Mouse (Mus musculus): ENCODE measurements at regions not wholly inside any gene's neighbourhood (a gene's known extent, or its start where the extent isn't known, plus 50 kb on each side); places are given as distances from the start of the nearest gene placed in this dataset.

- ATAC-seq = no peak
- Histone ChIP-seq H3K4me3 (ENCODE audit: low read depth, low read length) (no peak overlapping the region), H3K4me1 (replicated peaks; ENCODE audit: control insufficient read depth, insufficient read depth, low read length) (no peaks in the 10 kb centered on the region), H3K9me3 (ENCODE audit: control insufficient read depth) (no peaks in the 10 kb centered on the region), H3K4me2 (replicated peaks; ENCODE audit: low read depth) (no peak overlapping the region), H3K27me3 (replicated peaks; ENCODE audit: control insufficient read depth, insufficient read depth, low read length) (no peaks in the 10 kb centered on the region), H3K9ac (ENCODE audit: low read depth, low read length) (no peak overlapping the region), H3K36me3 (ENCODE audit: control insufficient read depth, insufficient read depth) (no peaks in the 10 kb centered on the region), H3K27ac (ENCODE audit: low read depth, low read length) (no peak overlapping the region)
- 57% methylated on average over 4 of the region's 4 CpGs for WGBS
- TF ChIP-seq CTCF (IDR thresholded peaks at IDR 0.05; ENCODE audit: low read depth) = no peak
Observed at GRCm38 (mm10) chr1:98174811-98175132, 79.3 kb upstream of the Pam start.

DNA sequence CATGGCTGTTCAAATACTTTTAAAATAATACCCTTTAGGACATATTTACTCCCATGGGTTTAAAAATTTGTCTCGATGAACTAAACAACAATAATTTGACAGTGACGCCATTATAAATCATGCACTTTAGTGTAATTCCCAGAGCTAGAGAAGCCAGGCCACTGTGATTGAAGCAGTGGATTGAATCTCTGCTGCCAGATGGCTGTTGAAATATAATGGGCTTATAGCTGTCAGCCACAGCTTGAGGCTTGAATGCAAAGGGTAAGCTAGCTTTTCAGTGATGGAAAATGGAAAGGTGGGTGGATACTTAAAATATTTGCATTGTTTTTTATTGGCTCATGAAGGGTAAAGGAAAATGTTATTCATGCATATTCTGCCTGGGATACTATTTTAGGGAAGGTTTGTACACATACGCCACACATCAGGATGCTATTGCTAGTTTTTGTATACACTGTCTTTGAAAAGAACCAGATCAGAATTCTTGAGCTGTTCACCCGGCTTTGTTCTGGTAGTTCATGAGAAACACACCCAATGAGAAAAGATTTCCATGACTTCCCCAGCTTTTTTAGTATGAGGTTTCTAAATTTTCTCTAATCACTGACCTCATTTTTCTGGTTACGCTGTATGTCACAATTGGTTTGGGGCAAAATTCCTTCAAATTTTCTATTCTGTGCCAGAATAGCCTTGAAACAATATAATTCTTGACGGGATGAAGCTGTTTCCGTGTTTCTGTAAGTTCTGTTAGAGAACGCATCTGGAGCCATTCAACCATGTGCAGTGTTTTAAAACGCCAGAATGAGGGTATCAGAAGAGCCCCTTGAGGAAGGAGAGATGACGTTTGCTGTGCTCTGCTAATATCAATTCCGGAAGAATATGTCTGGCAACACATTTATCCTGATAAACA is 78.7 kb upstream of the Pam start:
- ATAC-seq = no peak
- no peaks in the 10 kb centered on the region for H3K9me3 ChIP-seq (ENCODE audit: control insufficient read depth)
- H3K4me2 ChIP-seq (replicated peaks; ENCODE audit: low read depth) = no peak overlapping the region
- no peaks in the 10 kb centered on the region for H3K36me3 ChIP-seq (ENCODE audit: control insufficient read depth, insufficient read depth)
- no peak overlapping the region for H3K4me3 ChIP-seq (ENCODE audit: low read depth, low read length)
- H3K9ac ChIP-seq (ENCODE audit: low read depth, low read length) = no peak overlapping the region
- no peaks in the 10 kb centered on the region for H3K27me3 ChIP-seq (replicated peaks; ENCODE audit: control insufficient read depth, insufficient read depth, low read length)
- no peak overlapping the region for H3K27ac ChIP-seq (ENCODE audit: low read depth, low read length)
- WGBS = 59% methylated on average over 11 of the region's 11 CpGs
- TF ChIP-seq CTCF (IDR thresholded peaks at IDR 0.05; ENCODE audit: low read depth) = no peak
- H3K4me1 ChIP-seq (replicated peaks; ENCODE audit: control insufficient read depth, insufficient read depth, low read length) = no peaks in the 10 kb centered on the region

DNA sequence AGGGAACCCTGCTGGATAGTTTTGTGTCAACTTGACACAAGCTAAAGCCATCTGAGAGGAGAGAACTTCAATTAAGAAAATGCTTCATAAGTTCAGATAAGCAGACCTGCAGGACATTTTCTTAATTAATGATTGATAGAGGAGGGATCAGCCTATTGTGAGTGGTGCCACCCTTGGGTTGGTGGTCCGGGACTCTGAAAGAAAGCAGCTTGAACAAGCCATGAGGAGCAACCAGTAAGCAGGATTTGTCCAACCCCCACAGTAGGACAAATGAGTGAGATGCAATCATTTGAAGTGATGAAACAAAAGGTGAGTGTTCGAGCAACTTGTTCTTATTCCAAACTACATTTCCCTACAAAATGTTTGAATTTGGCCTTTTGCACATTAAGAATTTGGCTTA is 78.0 kb upstream of the Pam start:
- Histone ChIP-seq H3K36me3 (ENCODE audit: control insufficient read depth, insufficient read depth) (no peaks in the 10 kb centered on the region), H3K9me3 (ENCODE audit: control insufficient read depth) (no peaks in the 10 kb centered on the region), H3K4me3 (ENCODE audit: low read depth, low read length) (no peak overlapping the region), H3K27me3 (replicated peaks; ENCODE audit: control insufficient read depth, insufficient read depth, low read length) (no peaks in the 10 kb centered on the region), H3K27ac (ENCODE audit: low read depth, low read length) (no peak overlapping the region), H3K9ac (ENCODE audit: low read depth, low read length) (no peak overlapping the region), H3K4me2 (replicated peaks; ENCODE audit: low read depth) (no peak overlapping the region), H3K4me1 (replicated peaks; ENCODE audit: control insufficient read depth, insufficient read depth, low read length) (no peaks in the 10 kb centered on the region)
- no peak for ATAC-seq
- no peak for TF ChIP-seq CTCF (IDR thresholded peaks at IDR 0.05; ENCODE audit: low read depth)
- 75% methylated on average over 2 of the region's 2 CpGs for WGBS

- 86% methylated on average over 2 of the region's 2 CpGs for WGBS
- Histone ChIP-seq H3K9me3 (ENCODE audit: control insufficient read depth) (no peaks in the 10 kb centered on the region), H3K27me3 (replicated peaks; ENCODE audit: control insufficient read depth, insufficient read depth, low read length) (no peaks in the 10 kb centered on the region), H3K9ac (ENCODE audit: low read depth, low read length) (no peak overlapping the region), H3K4me1 (replicated peaks; ENCODE audit: control insufficient read depth, insufficient read depth, low read length) (no peaks in the 10 kb centered on the region), H3K36me3 (ENCODE audit: control insufficient read depth, insufficient read depth) (no peaks in the 10 kb centered on the region), H3K27ac (ENCODE audit: low read depth, low read length) (no peak overlapping the region), H3K4me3 (ENCODE audit: low read depth, low read length) (no peak overlapping the region), H3K4me2 (replicated peaks; ENCODE audit: low read depth) (no peak overlapping the region)
- no peak for TF ChIP-seq CTCF (IDR thresholded peaks at IDR 0.05; ENCODE audit: low read depth)
- ATAC-seq = no peak
Observed at GRCm38 (mm10) chr1:98171291-98171690, 75.8 kb upstream of the Pam start.

- no peaks in the 10 kb centered on the region for H3K9me3 ChIP-seq (ENCODE audit: control insufficient read depth)
- H3K4me2 ChIP-seq (replicated peaks; ENCODE audit: low read depth) = no peak overlapping the region
- TF ChIP-seq CTCF (IDR thresholded peaks at IDR 0.05; ENCODE audit: low read depth) = no peak
- H3K27me3 ChIP-seq (replicated peaks; ENCODE audit: control insufficient read depth, insufficient read depth, low read length) = no peaks in the 10 kb centered on the region
- no peak for ATAC-seq
- no peak overlapping the region for H3K27ac ChIP-seq (ENCODE audit: low read depth, low read length)
- H3K4me3 ChIP-seq (ENCODE audit: low read depth, low read length) = no peak overlapping the region
- H3K36me3 ChIP-seq (ENCODE audit: control insufficient read depth, insufficient read depth) = no peaks in the 10 kb centered on the region
- H3K4me1 ChIP-seq (replicated peaks; ENCODE audit: control insufficient read depth, insufficient read depth, low read length) = no peaks in the 10 kb centered on the region
- H3K9ac ChIP-seq (ENCODE audit: low read depth, low read length) = no peak overlapping the region
Observed at GRCm38 (mm10) chr1:98169352-98169751, 73.9 kb upstream of the Pam start.

- no peak for ATAC-seq
- TF ChIP-seq CTCF (IDR thresholded peaks at IDR 0.05; ENCODE audit: low read depth) = no peak
- H3K27me3 ChIP-seq (replicated peaks; ENCODE audit: control insufficient read depth, insufficient read depth, low read length) = no peaks in the 10 kb centered on the region
- 85% methylated on average over 4 of the region's 4 CpGs for WGBS
- H3K27ac ChIP-seq (ENCODE audit: low read depth, low read length) = no peak overlapping the region
- H3K4me3 ChIP-seq (ENCODE audit: low read depth, low read length) = no peak overlapping the region
- no peaks in the 10 kb centered on the region for H3K4me1 ChIP-seq (replicated peaks; ENCODE audit: control insufficient read depth, insufficient read depth, low read length)
- no peaks in the 10 kb centered on the region for H3K9me3 ChIP-seq (ENCODE audit: control insufficient read depth)
- no peak overlapping the region for H3K4me2 ChIP-seq (replicated peaks; ENCODE audit: low read depth)
- no peak overlapping the region for H3K9ac ChIP-seq (ENCODE audit: low read depth, low read length)
- no peaks in the 10 kb centered on the region for H3K36me3 ChIP-seq (ENCODE audit: control insufficient read depth, insufficient read depth)
Observed at GRCm38 (mm10) chr1:98167800-98168199, 72.4 kb upstream of the Pam start.

DNA sequence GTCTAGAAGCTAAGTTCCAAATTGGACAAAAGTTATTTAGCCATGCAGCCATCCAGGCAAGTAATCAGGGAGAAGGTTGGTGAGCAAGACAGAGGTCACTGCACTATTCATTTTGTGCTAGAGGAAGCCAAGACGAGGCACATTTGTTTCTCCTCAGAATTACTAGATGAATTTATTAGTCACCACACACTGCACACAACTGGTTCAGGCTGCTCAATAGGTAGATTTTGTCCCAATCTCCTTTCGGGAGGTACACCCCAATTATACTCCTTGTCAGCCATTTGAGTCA is 67.1 kb upstream of the Pam start:
- H3K4me3 ChIP-seq (ENCODE audit: low read depth, low read length) = no peak overlapping the region
- no peak overlapping the region for H3K9ac ChIP-seq (ENCODE audit: low read depth, low read length)
- 74% methylated on average over 2 of the region's 2 CpGs for WGBS
- no peak for ATAC-seq
- H3K27ac ChIP-seq (ENCODE audit: low read depth, low read length) = no peak overlapping the region
- H3K4me2 ChIP-seq (replicated peaks; ENCODE audit: low read depth) = no peak overlapping the region
- no peaks in the 10 kb centered on the region for H3K4me1 ChIP-seq (replicated peaks; ENCODE audit: control insufficient read depth, insufficient read depth, low read length)
- no peak for TF ChIP-seq CTCF (IDR thresholded peaks at IDR 0.05; ENCODE audit: low read depth)
- H3K36me3 ChIP-seq (ENCODE audit: control insufficient read depth, insufficient read depth) = no peaks in the 10 kb centered on the region
- H3K27me3 ChIP-seq (replicated peaks; ENCODE audit: control insufficient read depth, insufficient read depth, low read length) = no peaks in the 10 kb centered on the region
- no peaks in the 10 kb centered on the region for H3K9me3 ChIP-seq (ENCODE audit: control insufficient read depth)
